Mouse (Mus musculus) right cerebral cortex, postnatal 10 days (tissue): Measurements from ENCODE around the gene Snx30.

Experiments used
- DNase-seq, 2 experiments: peaks; one replicate each; pipeline ENCODE4 v3.0.0; 2021; ENCODE audit warnings: low spot score in 2 of 2

Gene Snx30

DNA sequence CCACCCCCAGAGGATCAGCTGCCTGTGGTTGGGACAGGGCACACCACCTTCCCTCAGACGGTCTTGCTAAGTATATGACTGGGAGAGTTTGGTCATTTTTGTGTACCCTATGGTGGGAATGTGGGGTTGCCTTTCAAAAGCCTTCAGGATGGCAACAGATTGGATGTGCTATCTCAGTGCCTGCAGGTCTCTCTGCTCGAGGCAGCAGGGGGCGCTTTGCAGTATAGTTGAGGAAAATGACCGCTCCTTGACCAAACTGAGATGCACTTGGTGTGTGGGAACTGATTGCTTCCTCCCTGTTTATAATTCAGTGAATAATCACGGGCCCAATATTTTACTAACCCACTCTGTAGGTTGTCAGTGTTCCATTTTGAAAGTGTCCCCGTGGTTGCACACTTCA, 96.9 kb downstream of the Snx30 start:
- no peak for DNase-seq

DNA sequence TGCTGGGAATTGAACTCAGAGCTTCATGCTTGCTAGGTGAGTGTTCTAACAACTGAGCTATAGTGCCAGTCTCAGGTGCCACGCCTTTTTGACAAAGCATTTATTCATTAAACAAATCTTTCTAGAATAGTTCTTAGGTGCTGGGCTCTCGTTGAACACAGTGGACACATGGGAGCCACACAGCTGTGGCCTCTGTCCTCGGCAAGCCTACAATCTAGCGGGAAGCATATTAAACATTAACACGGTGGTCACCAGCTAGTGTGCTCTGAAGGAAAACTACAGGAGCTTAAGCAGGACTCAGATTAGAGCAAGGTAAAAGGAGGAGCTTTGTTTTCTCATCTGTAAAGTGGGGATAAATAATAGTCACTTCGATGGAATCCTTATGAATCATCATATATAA, 101.5 kb downstream of the Snx30 start:
- no peak for DNase-seq

DNA sequence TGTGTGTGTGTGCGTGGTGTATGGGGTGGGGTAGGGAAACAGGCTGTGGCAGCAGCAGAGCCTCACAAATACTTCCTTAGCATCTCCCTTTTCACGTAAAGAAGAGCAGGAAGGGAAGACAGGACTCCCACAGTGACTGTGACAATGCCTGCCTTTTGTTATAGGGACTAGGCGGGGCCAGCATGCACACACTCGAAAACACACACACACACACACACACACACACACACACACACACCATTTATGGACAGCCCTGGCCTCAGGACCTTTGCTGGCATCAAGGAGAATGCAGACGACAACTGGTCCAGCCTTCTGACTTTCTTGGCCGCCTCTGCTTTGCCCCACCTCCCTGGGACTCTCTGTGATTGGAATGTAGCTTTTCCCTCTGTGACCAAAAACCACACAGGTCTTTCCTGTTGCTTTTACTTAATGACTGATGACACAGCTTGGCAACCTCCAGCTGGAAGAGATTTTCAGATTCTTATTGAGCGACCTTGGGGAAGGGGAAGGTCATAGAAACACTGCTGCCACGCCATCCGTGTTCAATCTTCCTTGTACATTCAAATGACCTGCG, 102.1 kb downstream of the Snx30 start:
- DNase-seq: no peak

DNA sequence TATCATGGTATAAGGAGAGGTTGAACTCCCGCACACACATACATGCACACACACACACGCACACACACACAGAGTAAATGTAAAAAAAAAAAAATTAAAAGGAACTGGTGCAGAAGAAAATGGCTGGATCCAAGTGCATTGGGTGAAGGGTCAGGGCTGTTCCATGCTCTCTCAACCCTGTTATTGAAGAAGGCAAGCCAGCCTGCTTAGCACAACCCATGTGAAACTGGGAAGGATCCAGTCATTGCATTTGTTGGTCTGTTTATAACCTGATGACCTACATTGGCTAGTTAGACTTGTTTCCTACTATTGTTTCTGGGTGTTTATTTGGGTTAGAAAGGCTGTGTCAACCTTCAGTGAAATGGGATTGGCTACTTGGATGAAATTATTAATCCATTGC, 103.1 kb downstream of the Snx30 start:
- DNase-seq: no peak

DNA sequence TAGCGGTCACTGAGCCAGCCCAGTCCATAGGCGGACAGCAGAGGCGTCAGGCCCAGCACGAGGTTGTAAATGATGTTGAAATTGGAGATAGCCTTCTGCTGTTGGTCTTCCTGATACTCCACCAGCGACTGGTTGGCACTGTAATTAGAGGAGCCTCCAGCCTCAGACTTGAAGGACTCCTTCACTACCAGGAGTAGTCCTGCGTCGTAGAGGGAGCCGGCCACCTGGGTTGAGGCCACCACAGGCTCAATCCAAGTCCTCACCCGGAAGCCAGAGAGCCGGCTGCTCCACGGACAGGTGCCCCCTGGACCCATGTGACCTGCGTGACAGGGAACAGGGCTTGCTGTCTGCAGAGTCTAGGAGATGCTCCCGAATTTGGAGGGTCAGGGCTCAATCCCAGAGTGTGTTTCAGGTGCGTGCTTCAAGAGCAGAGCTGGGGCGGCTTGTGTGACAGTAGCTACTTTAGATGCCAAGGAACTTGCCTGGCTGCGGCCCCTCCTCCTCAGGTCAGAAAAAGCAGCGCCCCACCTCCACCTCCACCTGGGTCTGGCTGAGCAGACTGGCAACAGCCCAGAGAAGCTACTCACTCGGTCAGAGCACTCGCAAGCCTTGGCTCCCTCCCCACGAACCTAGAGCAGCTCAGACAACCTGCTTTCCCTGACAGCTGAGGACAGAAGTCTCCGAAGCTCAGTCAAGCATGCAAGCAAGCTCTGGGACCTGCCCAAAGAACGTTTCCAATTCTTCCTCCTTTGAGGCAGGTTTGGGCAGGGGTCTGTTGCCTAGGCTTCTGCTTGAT, 109.2 kb downstream of the Snx30 start, which contains the start of gene Slc46a2:
Slc46a2 (minus strand) TSS at position 449 of the 796 bp plus-strand sequence.
- no peak for DNase-seq

DNA sequence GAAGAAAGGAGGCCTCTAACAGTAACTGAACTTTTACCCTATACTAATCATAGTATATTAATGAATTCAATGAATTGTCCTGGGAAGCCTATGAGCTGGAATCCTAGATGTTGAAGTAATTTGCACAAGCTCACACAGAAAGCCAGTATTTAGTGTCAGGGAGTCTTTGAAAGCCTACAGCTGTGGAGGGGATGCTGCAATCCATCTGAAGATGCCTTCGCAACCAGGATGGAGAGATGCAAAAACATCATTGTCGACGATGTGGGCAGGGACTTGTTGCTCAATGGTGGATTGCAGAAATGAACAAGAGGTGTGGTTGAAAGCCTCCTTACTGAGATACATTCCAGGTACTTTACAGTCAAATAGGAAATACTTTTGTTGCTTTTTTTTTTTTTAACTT, 112.3 kb downstream of the Snx30 start:
- no peak for DNase-seq

DNA sequence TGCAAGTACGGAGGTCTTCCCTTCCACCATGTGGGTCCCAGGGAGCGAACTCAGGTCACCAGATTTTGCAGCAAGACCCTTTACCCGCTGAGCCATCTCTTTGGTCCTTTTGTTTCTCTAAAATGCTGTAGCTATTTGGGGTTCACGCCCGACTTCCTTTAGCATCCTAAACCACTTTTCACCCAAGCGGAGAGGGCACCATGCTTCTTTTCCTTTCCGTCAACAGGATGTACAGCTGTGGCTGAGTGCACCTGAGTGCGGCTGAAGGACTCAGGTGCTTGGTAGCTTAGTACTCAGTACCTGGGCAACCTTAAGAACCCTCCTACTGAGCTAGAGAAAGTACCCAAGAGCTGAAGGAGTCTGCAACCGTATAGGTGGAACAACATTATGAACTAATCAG, 119.4 kb downstream of the Snx30 start:
- DNase-seq: no peak

DNA sequence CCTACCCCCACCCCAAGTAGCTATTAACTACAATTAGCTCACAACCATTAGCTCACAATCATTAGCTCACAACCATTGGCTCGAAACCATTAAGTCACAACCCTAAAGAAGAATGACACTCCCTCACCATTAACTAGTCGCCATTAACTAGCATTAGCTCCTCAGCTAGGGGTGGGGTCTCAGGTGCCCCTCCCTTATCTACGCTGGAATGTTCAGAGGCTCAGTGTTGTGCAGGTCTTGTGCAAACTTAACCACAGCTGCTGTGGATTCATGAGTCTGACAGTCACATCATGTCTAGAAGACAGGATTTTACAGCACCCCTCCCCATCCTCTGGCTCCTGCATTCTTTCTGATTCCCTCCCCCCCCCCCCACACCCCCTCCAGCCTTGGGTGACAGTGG, 122.0 kb downstream of the Snx30 start:
- no peak for DNase-seq

DNA sequence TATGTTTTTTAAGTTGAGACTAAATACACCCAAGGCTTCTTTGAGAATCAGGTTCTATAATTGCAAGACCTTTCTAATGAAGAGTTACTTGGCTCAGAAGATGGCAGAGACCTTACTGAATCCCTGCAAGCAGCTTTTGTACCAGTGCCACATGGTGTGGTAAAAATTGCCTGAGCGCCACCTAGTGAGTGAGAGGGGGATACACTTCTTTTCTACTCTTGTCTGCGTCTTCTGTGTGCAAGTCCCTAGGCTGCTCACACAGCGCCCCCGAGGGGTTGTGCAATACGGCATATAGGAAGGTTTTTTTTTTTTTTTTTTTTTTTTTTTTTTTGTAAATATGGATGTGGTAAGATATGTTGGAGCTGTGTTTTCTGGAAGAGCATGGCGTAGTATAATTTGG, 122.7 kb downstream of the Snx30 start:
- DNase-seq: peak; percentile 68 to 79

DNA sequence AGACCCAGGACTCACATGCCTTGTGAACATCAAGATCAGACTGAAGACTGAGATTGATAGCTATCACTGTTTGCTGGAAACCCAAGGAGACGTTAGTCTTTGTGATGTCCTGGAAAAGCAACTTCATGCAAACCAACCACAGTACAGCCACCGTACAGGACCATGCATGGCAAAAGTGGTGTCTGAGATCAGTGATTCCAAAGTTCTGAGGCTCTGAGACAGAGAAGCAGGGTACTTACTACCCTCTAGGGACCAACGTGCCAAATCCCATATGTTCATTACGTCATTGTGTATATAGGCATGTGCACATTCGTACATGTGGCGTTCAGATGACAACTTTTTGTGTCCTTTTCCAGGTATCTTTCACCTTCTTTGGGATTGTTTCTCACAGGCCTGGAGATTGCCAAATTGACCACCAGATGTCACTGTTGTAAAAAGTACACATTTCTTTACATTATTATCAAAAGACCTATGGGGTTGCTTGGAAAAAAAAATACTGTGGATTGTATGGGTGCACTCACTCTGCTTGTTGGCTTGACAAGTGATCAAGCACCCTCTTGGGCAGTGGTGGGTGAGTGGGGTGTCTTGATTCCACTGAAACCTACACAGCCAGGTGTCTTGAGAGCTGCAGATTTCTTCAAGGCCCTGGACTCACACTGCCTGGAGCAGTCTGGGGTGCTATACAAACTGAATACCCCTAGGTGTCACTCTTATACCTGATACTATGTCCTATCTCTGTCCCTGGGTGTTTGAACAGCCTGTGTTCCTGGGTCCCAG, 127.1 kb downstream of the Snx30 start:
- DNase-seq: peak in 1 of 2 experiments; percentile 30

DNA sequence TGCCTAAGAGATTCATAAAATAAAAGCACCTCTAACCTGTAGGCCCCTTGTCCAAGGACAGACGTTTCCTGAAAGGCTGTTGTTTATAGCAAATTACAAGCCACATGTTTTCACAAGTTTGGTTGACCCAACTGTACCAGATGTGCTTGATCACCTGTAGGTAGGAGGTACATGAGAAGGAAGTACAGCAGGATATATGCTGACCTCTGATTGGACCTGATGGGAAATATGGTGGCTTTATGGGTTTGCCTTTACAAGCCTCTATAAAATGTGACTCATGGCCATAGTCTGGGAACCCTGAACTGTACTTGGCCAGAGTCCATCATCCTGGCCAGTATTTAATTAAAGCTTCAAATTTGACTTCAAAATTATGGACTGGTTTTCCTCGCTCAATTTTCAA, 131.9 kb downstream of the Snx30 start:
- DNase-seq: no peak
